Mouse (Mus musculus): ENCODE data around the gene Cbx5. TPM values are rescaled to one million over a fixed set of nuclear protein-coding genes. Genes with fewer than 3 reads are reported as not detected.

The Cbx5 gene
- polyA plus RNA-seq, 1 experiment from 2014 or later, result 70.4 TPM

DNA sequence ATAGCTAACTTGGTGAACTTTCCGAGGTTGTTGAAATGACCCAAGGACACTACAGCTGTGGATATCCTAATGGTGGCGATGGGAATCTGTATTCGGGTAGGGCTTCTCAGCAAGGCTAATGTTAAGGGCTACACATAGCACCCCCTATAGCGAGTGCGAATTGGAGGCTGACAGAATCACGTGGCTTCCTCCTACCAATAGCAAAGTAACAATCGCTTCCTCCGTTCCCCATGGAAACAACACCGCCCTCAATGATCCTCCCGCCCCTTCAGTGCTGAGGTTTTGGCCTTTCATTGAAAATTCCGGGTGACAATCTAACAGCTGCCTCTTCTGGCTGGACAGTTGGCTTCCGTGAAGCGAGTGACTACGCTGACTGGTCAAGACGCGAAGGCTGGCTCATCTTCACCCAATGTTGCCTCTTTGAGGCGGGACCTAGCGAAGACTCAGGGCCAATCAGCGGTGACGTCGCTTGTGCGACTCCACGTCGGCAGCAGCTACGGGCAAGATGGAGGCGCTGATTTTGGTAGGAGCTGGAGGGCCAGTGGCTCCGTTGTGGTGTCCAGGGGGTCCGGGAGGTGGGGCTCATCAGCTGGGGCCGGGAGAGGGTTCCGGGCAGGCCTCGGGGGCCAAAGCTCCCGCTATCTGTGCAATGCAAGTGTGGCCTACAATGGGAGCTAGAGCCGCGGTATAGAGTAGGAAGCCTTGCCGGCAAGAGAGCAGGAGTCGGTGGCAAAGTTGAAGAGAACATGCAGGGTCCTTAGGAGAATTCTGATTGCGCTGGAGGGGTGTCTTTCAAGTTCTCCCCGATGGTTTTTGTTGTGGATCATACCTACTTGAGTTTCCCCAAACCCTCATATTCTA lies 33.0 kb upstream of the Cbx5 start, which contains the start of gene Copz1:
Gene Copz1, plus strand, starts transcription at position 296 of the 861 bp plus-strand sequence.
- under 1% methylated on average over 38 of the region's 38 CpGs for WGBS
- peak; percentile 97 for ATAC-seq (replicated peaks; ENCODE audit: extremely low read depth, insufficient read depth, low FRiP score)
- Histone ChIP-seq H3K9me3 (replicated peaks; ENCODE audit: control insufficient read depth, low read length) (no peaks in the 10 kb centered on the region), H3K4me1 (ENCODE audit: control insufficient read depth, insufficient read depth, low read length) (peaks cover 10% of the 10 kb centered on the region), H3K9ac (ENCODE audit: low read length) (peak within 1 kb of the TSS; percentile 94), H3K4me2 (ENCODE audit: low read depth, low read length) (peak within 1 kb of the TSS; percentile 86), H3K36me3 (ENCODE audit: control insufficient read depth, insufficient read depth) (no peaks in the 10 kb centered on the region), H3K4me3 (ENCODE audit: low read length) (peak within 1 kb of the TSS; percentile 95), H3K27me3 (ENCODE audit: control insufficient read depth, insufficient read depth, low read length) (no peaks in the 10 kb centered on the region), H3K27ac (ENCODE audit: low read length) (peak within 1 kb of the TSS; percentile 57)

DNA sequence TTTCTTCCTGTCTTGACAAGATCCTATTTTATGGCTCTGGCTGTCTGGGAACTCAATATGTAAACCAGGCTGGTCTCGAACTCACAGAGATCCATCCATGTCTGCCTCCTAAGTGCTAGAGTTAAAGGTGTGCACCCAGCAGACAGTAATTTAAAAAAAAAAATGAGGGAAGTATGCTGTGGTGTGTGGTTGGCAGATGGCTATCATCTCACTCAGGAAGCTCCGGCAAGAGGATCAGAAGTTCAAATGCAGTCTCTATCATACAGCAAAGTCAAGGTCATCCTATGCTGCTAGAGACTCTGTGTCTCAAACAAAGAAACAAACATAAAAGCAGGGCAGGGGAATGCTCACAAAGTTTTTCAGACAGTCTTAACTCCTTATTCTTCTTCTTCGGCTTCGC lies 29.3 kb upstream of the Cbx5 start:
- Histone ChIP-seq H3K27ac (ENCODE audit: low read length) (no peak overlapping the region), H3K27me3 (ENCODE audit: control insufficient read depth, insufficient read depth, low read length) (no peaks in the 10 kb centered on the region), H3K36me3 (ENCODE audit: control insufficient read depth, insufficient read depth) (no peaks in the 10 kb centered on the region), H3K9me3 (replicated peaks; ENCODE audit: control insufficient read depth, low read length) (no peaks in the 10 kb centered on the region), H3K4me3 (ENCODE audit: low read length) (no peak overlapping the region), H3K4me1 (ENCODE audit: control insufficient read depth, insufficient read depth, low read length) (peaks cover 5% of the 10 kb centered on the region), H3K4me2 (ENCODE audit: low read depth, low read length) (no peak overlapping the region), H3K9ac (ENCODE audit: low read length) (no peak overlapping the region)
- no peak for ATAC-seq (replicated peaks; ENCODE audit: extremely low read depth, insufficient read depth, low FRiP score)
- 69% methylated on average over 4 of the region's 4 CpGs for WGBS

DNA sequence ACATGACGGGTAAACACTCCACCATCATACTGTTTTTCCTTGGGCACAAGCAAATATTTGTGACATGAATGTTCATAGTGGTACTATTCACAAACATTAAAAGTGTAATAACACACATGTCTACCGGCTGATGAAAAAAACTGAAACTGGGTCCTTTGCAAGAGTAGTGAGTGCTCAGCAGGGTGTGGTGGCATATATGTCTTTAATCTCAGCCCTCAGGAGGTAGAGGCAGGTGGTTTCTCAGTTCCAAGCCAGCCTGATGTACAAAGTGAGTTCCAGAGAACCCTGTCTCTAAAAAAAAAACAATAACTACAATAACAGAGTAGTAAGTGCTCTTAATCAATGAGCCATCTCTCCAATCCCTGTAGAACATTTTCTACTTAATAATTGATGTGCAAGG lies 25.2 kb upstream of the Cbx5 start:
- Histone ChIP-seq H3K9me3 (replicated peaks; ENCODE audit: control insufficient read depth, low read length) (no peaks in the 10 kb centered on the region), H3K9ac (ENCODE audit: low read length) (no peak overlapping the region), H3K27me3 (ENCODE audit: control insufficient read depth, insufficient read depth, low read length) (no peaks in the 10 kb centered on the region), H3K4me1 (ENCODE audit: control insufficient read depth, insufficient read depth, low read length) (peaks cover 4% of the 10 kb centered on the region; the same call in 1 of the 2 replicates), H3K4me2 (ENCODE audit: low read depth, low read length) (no peak overlapping the region), H3K36me3 (ENCODE audit: control insufficient read depth, insufficient read depth) (no peaks in the 10 kb centered on the region), H3K27ac (ENCODE audit: low read length) (no peak overlapping the region), H3K4me3 (ENCODE audit: low read length) (no peak overlapping the region)
- no peak for ATAC-seq (replicated peaks; ENCODE audit: extremely low read depth, insufficient read depth, low FRiP score)
- whole genome bisulfite sequencing, result 90% methylated on average over 2 of the region's 2 CpGs

DNA sequence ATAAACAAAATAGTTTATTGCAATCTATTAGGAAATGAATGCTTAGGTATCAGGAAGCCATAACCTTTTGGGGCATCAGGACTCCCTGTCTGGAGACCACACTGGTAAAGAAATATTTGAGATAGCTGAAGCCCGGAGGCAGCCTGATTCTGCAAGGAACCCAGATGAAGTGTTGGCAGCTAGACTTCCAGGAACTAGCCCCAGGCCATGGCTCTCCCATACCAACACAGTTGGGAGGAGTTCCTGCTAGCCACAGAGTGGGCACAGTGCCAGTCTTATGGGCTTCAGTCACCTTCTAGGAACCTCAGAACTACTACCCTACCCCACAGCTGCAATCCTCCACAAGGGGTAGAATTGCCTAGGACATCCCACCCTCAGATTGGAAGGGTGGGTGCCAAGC lies 20.4 kb upstream of the Cbx5 start:
- no peaks in the 10 kb centered on the region for H3K36me3 ChIP-seq (ENCODE audit: control insufficient read depth, insufficient read depth)

DNA sequence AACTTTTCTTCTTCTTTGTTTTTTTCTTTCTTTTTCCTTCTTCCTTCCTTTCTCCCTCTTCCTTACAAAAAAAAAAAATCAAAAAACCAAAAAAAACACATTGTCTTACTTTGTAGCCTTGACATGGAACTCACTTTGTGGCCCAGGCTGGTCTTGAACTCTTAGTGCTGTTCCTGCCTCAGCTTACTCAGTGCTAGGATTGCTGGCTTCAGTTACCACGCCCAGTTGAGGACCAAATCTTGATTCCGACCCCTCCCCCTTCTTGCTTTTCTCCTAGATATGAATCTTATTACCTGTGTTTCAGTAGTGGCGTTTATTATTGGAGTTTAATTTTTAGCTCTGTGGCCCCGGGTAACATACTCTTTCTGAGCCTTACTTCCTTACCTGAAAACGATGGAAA lies 19.5 kb upstream of the Cbx5 start:
- WGBS, result 79% methylated on average over 5 of the region's 5 CpGs
- Histone ChIP-seq H3K36me3 (ENCODE audit: control insufficient read depth, insufficient read depth) (no peaks in the 10 kb centered on the region), H3K9me3 (replicated peaks; ENCODE audit: control insufficient read depth, low read length) (no peaks in the 10 kb centered on the region), H3K9ac (ENCODE audit: low read length) (no peak overlapping the region), H3K4me1 (ENCODE audit: control insufficient read depth, insufficient read depth, low read length) (peaks cover 22% of the 10 kb centered on the region), H3K4me3 (ENCODE audit: low read length) (no peak overlapping the region), H3K27me3 (ENCODE audit: control insufficient read depth, insufficient read depth, low read length) (no peaks in the 10 kb centered on the region), H3K27ac (ENCODE audit: low read length) (no peak overlapping the region), H3K4me2 (ENCODE audit: low read depth, low read length) (no peak overlapping the region)
- ATAC-seq (replicated peaks; ENCODE audit: extremely low read depth, insufficient read depth, low FRiP score), result no peak

More for the DNA sequence above, 20.4 kb upstream of the Cbx5 start:
- 4% methylated on average over 1 of the region's 1 CpGs for WGBS
- no peak overlapping the region for H3K9ac ChIP-seq (ENCODE audit: low read length)
- peaks cover 18% of the 10 kb centered on the region for H3K4me1 ChIP-seq (ENCODE audit: control insufficient read depth, insufficient read depth, low read length)
- no peaks in the 10 kb centered on the region for H3K9me3 ChIP-seq (replicated peaks; ENCODE audit: control insufficient read depth, low read length)
- H3K4me3 ChIP-seq (ENCODE audit: low read length), result no peak overlapping the region
- no peak for ATAC-seq (replicated peaks; ENCODE audit: extremely low read depth, insufficient read depth, low FRiP score)
- no peak overlapping the region for H3K27ac ChIP-seq (ENCODE audit: low read length)
- no peaks in the 10 kb centered on the region for H3K27me3 ChIP-seq (ENCODE audit: control insufficient read depth, insufficient read depth, low read length)
- no peak overlapping the region for H3K4me2 ChIP-seq (ENCODE audit: low read depth, low read length)

DNA sequence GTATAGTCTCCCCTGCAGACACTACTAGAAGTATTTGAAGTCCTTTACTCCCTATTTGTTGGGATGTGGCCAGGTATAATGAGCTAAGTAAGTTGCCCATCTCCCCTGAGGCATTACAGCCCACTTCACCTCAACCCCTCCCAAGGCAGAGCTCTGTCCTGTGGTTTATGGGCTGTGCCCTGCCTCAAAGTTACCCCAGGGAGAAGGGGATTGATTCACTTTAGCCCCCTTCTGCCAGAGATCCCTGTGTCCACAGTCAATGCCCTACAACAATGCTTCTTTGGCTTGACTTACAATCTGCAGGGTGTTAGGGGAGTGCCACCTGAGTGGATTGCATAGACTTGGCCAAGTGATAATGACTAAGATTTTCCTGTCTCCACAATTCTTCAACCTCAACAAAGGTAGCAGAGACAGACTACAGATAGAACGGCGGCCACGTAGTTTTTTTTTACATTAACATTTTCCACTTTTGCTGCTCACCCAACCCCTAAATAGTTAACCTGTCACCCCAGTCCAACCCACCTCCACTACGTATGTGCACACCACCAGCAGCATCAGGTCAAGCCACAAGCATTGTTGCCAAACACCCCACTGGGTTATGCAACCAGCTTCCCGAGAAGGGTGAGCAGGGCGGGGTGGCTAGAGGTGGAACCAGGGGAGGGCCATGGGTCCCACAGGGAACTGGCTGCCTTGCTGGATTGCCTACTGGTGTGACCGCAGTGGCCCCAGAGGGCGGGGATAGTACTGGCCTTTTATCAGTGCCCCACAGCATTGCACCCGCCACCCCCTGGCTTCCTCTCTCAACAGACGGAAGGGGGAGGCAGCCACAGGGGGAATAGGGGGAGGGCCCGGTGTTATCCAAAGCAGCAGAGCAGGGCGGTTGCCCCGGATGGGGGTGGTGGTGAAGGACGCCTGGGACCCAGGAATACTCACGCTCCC lies 18.4 kb upstream of the Cbx5 start, which contains the start of gene Nfe2:
Gene Nfe2, minus strand, starts transcription at position 614 of the 939 bp plus-strand sequence.
- Histone ChIP-seq H3K27me3 (ENCODE audit: control insufficient read depth, insufficient read depth, low read length) (no peaks in the 10 kb centered on the region), H3K27ac (ENCODE audit: low read length) (peak within 1 kb of the TSS; percentile 61), H3K4me1 (ENCODE audit: control insufficient read depth, insufficient read depth, low read length) (peaks cover 22% of the 10 kb centered on the region), H3K9me3 (replicated peaks; ENCODE audit: control insufficient read depth, low read length) (no peaks in the 10 kb centered on the region), H3K36me3 (ENCODE audit: control insufficient read depth, insufficient read depth) (no peaks in the 10 kb centered on the region), H3K4me2 (ENCODE audit: low read depth, low read length) (peak within 1 kb of the TSS; percentile 74), H3K9ac (ENCODE audit: low read length) (peak within 1 kb of the TSS; percentile 70), H3K4me3 (ENCODE audit: low read length) (peak within 1 kb of the TSS; percentile 45)
- ATAC-seq (replicated peaks; ENCODE audit: extremely low read depth, insufficient read depth, low FRiP score), result peak; percentile 84
- 6% methylated on average over 15 of the region's 15 CpGs for WGBS

DNA sequence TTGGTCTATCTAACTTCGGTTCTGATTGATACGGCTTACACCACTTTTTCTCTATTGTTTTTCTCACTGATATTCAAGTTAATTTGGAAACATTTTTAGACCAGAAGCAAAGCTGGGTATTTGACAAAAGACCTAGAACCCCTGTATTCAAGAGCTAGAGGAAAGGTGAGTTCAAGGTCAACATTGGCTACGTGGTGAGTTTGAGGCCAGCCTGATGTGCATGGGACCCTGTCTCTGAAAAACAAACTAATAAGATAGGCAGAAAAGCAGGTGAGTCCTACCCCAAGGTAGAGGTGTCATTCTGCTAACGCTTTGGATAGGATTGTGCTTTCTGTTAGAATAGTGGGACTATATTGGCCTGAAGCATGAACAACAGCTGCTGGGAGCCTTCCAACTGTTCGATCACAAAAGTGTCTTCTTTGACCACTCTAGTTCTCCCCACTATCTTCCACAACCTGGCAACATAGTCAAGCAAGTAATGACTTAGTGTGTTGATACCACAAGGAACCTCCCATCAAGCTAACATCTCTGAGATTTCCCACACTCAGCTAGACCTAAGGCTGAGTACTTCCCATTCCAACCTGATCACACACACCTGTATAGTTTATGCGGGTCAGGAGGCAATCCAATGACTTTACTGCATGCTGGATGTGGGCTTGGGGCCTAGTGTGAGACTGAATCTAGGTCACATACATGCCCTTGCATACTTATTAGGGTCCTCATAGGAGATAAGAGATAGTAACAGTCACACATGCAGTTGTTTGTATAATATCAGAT lies 16.8 kb upstream of the Cbx5 start:
- ATAC-seq (replicated peaks; ENCODE audit: extremely low read depth, insufficient read depth, low FRiP score), result no peak
- Histone ChIP-seq H3K4me3 (ENCODE audit: low read length) (no peak overlapping the region), H3K4me2 (ENCODE audit: low read depth, low read length) (no peak overlapping the region), H3K9ac (ENCODE audit: low read length) (no peak overlapping the region), H3K4me1 (ENCODE audit: control insufficient read depth, insufficient read depth, low read length) (peaks cover 22% of the 10 kb centered on the region), H3K36me3 (ENCODE audit: control insufficient read depth, insufficient read depth) (no peaks in the 10 kb centered on the region), H3K27ac (ENCODE audit: low read length) (no peak overlapping the region), H3K27me3 (ENCODE audit: control insufficient read depth, insufficient read depth, low read length) (no peaks in the 10 kb centered on the region), H3K9me3 (replicated peaks; ENCODE audit: control insufficient read depth, low read length) (no peaks in the 10 kb centered on the region)
- 84% methylated on average over 6 of the region's 6 CpGs for WGBS

DNA sequence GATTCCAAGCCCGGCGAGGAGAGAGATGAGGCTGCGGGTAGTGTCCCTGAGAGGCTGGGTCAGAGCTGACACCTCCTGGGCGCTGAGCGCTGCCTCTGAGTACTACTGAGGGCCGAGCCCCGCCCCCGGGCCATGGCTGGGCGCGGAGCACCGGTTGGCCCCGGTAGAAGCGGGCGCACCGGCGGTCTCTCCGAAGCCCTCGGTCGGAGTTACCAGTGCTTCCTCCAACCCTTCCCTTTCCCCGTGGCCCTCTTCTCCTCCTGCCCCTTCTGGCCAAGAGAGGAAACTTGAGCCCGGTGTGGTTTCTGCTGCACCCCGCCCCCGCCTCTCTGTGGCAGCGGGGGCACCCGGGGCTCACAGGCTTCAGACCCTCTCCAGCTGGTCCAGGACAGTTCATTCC lies 15.6 kb upstream of the Cbx5 start:
- Histone ChIP-seq H3K4me3 (ENCODE audit: low read length) (peak overlapping the region; percentile 50), H3K9ac (ENCODE audit: low read length) (peak overlapping the region; percentile 71), H3K27ac (ENCODE audit: low read length) (peak overlapping the region; percentile 7; the same call in 1 of the 2 replicates), H3K27me3 (ENCODE audit: control insufficient read depth, insufficient read depth, low read length) (no peaks in the 10 kb centered on the region), H3K4me2 (ENCODE audit: low read depth, low read length) (peak overlapping the region; percentile 92), H3K4me1 (ENCODE audit: control insufficient read depth, insufficient read depth, low read length) (peaks cover 21% of the 10 kb centered on the region), H3K36me3 (ENCODE audit: control insufficient read depth, insufficient read depth) (no peaks in the 10 kb centered on the region), H3K9me3 (replicated peaks; ENCODE audit: control insufficient read depth, low read length) (no peaks in the 10 kb centered on the region)
- peak; percentile 28 for ATAC-seq (replicated peaks; ENCODE audit: extremely low read depth, insufficient read depth, low FRiP score)
- WGBS, result under 1% methylated on average over 23 of the region's 25 CpGs
